Mouse (Mus musculus) megakaryocyte, embryonic 14.5 days (primary cell): ENCODE measurements around the gene Plekhg4.

Experiments
- FLI1 ChIP-seq: IDR thresholded peaks from 2 replicates; pipeline ENCODE4 v1.6.1; 2012; ENCODE audit warnings: low read length, inconsistent platforms, mixed read lengths
- GATA1 ChIP-seq: IDR thresholded peaks from 3 replicates; pipeline ENCODE4 v1.6.1; 2012; ENCODE audit warnings: mixed read lengths, low read length, inconsistent platforms, borderline replicate concordance

DNA sequence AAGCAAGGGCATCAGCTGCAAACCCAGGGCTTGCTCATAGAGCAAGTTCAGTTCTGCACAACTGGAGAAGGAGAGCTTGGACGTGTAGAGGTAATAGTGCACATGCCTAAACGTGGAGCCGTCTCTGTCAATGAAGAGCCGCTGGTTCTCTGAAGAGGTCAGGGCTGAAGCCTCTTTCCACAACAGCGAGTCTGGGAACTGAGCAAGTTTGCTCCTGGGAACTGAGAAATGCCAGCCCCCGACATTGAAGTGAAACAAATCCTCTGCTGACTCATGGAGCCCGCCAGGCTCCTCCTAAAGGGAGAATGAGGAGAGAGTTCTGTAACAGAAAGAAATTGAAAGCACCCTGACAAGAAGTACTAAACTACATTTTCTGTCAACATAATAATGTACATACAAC lies 35.3 kb downstream of the Plekhg4 start:
- TF ChIP-seq GATA1, result no peak
- no peak for TF ChIP-seq FLI1
